7 mouse cellular contexts compared by ENCODE assay signal in the genomic region with DNA sequence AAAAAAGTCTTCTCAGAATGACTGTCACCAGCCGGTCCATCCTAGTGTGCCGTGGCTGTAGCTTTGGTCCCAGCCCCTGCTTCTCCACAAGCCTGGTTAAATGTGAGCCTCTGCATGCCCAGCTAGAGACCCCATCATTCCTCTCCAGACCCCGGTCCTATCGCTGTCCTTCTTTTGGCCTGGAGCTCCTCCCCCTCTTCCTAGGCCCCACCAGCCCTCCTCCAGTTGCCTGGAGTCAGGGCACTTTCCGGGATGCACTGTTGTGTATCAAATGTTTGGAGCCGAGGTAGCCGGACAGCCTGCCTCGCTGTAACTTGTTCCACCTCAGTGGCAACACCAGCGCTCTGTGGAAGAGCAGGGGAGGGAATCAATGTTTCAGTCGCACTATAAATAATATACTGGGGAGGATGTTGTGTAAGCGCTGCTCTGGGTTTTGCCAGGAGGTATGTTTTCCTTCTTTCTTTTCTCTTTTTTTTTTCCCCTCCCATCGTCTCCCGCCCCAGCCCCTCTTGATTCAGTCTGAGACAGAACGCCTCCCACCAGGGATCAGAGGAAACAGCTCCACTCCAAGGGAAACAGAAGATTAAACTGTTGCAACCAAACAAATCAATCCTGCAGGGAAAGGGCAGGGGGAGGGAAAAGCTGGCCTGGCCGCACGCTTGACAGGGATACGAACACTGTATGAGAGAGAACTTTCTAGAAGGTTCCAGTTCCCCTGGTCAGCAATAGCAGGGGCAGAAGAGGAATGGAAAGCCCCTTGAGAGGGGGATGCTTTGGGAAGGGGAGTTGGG.
A peak's percentile ranks its signal among the peaks of the same experiment; 100 is the strongest.
DNase-seq lines count a peak whose midpoint lies in the region; ATAC-seq lines count a peak whose summit lies in the region.

No protein-coding gene starts in this region.

- no peaks in the 10 kb centered on the region for H3K27me3 ChIP-seq in intestine, embryonic 15.5 days (replicated peaks)
- H3K27me3 ChIP-seq in neural tube, embryonic 12.5 days (replicated peaks): no peaks in the 10 kb centered on the region

- peak; percentile 64 for DNase-seq in right cerebral cortex, adult 18-20 months
- DNase-seq in right cerebral cortex, postnatal 14 days: no peak
- DNase-seq in heart, adult 11 months: peak; percentile 93
- no peak for DNase-seq in cerebellum, adult 9-10 months

- no peak overlapping the region for H3K4me3 ChIP-seq in intestine, embryonic 15.5 days (replicated peaks)
- H3K4me3 ChIP-seq in neural tube, embryonic 12.5 days: no peak overlapping the region

- peaks cover 8% of the 10 kb centered on the region; the same call in 1 of the 2 replicates for H3K4me1 ChIP-seq in intestine, embryonic 15.5 days (replicated peaks)
- peaks cover 21% of the 10 kb centered on the region for H3K4me1 ChIP-seq in neural tube, embryonic 12.5 days

- H3K36me3 ChIP-seq in intestine, embryonic 15.5 days: no peaks in the 10 kb centered on the region
- no peaks in the 10 kb centered on the region for H3K36me3 ChIP-seq in neural tube, embryonic 12.5 days

- no peaks in the 10 kb centered on the region for H3K9me3 ChIP-seq in intestine, embryonic 15.5 days
- H3K9me3 ChIP-seq in neural tube, embryonic 12.5 days: no peaks in the 10 kb centered on the region

- peak overlapping the region; percentile 24; the same call in 1 of the 2 replicates for H3K4me2 ChIP-seq in intestine, embryonic 15.5 days (replicated peaks)
- peak overlapping the region; percentile 30; the same call in 1 of the 2 replicates for H3K4me2 ChIP-seq in neural tube, embryonic 12.5 days (replicated peaks)

- WGBS in intestine, embryonic 15.5 days: 23% methylated on average over 17 of the region's 17 CpGs
- 34% methylated on average over 17 of the region's 17 CpGs for WGBS in neural tube, embryonic 12.5 days

- ATAC-seq in intestine, embryonic 15.5 days: no peak; the same call in 1 of the 2 replicates
- no peak for ATAC-seq in neural tube, embryonic 12.5 days (ENCODE audit: low FRiP score, low read depth)
- no peak for ATAC-seq in megakaryocyte progenitor cell, adult 5-6 weeks (replicated peaks; ENCODE audit: poor library complexity)

- no peak overlapping the region for H3K9ac ChIP-seq in intestine, embryonic 15.5 days
- H3K9ac ChIP-seq in neural tube, embryonic 12.5 days: no peak overlapping the region

- H3K27ac ChIP-seq in intestine, embryonic 15.5 days: peak overlapping the region; percentile 44; the same call in 1 of the 2 replicates
- no peak overlapping the region for H3K27ac ChIP-seq in neural tube, embryonic 12.5 days

Comparison
In these comparisons a context has a peak if more than half of its experiments do, and no peak if none do; other contexts are left out.
1. DNase-seq: peak in right cerebral cortex, adult 18-20 months (single experiment) and heart, adult 11 months (single experiment); none in right cerebral cortex, postnatal 14 days (single experiment) and cerebellum, adult 9-10 months (single experiment).